Mouse (Mus musculus): ENCODE measurements at regions not wholly inside any gene's neighbourhood (a gene's known extent, or its start where the extent isn't known, plus 50 kb on each side); places are given as distances from the start of the nearest gene placed in this dataset.

DNA sequence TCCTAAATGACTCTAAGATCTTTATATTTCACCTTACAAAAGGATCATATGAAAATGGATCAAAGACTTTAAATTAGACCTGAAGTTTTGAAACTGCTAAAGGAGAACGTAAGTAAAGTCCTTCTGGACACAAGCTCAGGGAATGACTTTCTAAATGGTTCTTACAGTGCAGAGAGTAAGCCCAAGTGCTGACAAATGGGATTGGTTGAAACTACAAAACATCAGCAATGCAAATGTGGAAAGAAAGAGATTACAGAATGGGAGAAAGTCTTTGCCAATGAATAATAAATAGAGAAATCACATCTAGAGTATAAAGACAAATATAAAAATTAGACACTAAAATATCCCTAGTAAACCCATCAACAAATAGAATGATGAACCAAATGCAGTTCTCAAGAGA lies 263.9 kb downstream of the Atp10a start:
- no peak for DNase-seq (ENCODE audit: low spot score)

DNA sequence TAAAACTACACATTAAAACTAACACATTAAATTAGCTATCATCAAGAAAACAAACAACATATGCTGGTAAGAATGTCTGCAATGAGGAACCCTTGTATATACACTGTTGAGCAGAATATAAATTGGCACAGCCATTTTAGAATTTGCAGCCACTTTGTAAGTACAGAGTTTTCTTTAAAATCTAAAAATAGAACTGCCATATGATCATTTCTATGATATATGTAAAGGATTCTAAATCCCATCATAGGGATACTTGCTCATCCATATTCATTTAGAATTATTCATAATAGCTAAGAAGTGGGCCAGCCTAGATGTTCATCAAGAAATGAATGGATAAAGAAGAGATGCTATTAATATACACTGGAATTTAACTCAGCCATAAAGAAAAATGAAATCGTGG lies 264.3 kb downstream of the Atp10a start:
- DNase-seq (ENCODE audit: low spot score) = no peak

DNA sequence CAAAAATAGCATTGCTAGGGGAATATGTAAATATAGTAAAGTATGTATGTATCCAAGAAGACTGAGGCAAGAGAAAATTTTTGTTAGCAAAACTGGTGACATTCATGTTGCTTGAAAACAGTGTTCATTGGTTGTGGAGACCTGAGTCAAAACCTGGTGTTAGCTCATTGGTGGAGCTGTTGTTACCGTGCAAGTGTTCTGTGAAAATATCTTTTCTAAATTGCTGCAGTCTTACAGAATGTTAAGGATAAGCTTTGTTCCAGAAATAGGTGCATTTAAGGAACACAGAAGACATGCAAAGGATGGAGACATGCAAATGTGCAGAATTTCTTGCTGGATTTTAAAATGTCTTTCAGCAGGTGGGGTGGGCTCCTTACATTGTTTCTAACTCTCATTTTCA lies 269.0 kb downstream of the Atp10a start:
- DNase-seq (ENCODE audit: low spot score) = no peak

DNA sequence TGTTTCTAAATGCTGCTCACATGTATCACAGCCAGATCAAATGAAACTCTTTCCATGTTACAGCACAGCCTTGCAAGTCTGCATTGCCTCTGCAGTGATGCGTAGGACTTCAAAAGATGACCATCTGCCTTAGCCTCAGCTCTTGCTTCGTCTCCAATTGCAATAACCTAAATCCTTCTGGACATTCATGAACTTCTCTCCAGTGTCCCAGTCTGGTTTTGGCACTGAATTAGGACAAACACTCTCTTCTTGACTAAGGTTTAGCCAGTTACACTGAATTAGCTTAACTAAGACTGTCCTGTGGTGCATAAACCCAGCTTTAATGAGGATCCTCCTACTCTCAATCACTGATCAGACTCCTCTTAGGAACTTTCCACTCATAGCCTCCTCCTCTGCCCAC lies 269.4 kb downstream of the Atp10a start:
- DNase-seq (ENCODE audit: low spot score) = peak; percentile 7

DNA sequence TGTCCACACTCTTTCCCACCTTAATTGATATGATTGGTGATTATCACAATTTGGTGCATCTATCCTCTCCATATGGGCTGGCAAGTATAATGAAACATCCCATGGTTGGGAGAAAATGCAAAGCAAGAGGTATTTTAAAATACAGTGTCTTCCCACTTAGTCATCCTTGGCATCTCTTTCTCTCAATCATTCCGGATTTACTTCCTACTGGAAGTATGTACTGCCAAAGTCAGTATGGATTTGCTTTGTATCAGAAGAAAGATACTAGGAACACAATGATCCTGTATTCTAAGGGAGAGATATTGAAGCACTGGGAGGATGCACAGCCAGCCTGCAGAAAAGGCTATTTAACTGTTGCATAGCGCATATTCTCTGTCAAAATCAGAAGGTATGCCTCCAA lies 271.1 kb upstream of the Ube3a start:
- no peak for DNase-seq (ENCODE audit: low spot score)

DNA sequence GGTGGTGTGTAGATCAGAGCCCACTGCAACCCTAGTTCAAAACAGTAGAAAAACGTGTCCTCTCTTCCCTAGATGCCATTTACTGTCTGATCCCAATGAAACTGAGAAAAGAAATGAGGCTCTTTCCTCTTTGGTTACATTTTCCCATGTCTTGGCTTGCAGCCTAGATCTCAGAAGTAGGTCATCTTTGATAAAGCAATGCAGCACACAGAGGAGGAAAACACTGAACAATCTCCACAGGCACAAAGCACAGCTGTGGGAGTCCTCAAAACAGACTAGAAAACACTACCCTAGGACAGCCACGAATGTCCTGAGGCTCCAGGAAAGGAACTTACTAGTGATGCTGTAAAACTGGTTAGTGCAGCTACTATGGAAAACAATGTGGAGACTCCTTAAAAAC lies 221.4 kb upstream of the Ube3a start:
- DNase-seq (ENCODE audit: low spot score) = peak; percentile 17

DNA sequence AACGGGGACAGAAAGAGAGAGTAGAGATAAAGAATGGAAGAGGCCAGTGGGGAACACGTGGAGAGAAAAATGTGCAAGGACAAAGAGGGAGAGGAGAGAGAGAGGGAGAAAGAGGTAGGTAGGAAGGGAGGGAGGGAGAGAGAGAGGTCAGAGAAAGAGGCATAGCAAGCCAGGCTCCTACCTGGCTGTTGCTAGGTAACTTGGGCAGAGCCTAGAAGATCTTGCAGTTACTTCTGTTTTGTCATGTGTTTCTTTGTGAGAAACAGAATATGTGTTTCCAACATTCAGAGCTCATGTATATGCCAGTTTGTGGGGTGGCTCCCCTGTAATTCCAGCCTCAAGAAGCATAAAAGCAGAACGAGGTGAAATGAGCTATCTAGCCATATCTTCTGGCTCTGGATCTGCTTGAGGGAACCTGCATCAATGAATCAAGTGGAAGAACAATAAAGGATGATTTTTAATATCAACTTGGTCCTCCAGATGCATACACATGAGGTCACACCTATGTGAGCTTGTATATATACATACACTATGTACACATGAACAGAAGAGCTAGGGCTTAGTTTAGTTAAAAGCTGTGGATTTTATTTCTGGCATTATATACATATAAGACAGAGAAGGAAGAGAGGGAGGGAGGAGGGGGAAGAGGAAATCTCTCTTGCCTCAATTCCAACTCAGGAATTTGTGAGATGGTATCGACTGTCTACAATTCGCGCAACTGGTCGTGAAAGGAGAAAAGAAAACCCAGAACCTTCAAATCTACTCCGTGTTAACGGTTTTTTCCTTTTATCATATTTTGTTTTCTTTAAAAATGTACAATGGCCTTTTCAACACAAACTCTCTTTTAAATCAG lies 214.9 kb upstream of the Ube3a start:
- no peak for DNase-seq (ENCODE audit: low spot score)

DNA sequence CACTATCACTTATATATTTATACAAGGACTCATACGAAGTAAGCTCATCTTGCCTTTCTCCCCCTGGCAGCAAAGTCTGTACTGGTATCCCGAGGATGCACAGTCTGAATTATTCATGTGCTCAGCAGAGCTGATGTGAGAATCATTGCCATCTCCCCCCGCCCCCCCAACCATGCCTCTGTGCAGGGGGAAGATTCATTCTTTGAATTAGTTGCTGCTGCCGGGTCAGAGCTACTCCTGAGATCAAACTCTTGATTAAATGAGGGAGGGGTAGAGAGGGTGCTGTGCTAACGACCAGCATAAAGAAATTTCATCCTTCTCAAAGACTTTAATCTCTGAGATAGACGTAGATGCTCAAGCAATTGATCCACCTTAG lies 214.3 kb upstream of the Ube3a start:
- no peak for DNase-seq (ENCODE audit: low spot score)

DNA sequence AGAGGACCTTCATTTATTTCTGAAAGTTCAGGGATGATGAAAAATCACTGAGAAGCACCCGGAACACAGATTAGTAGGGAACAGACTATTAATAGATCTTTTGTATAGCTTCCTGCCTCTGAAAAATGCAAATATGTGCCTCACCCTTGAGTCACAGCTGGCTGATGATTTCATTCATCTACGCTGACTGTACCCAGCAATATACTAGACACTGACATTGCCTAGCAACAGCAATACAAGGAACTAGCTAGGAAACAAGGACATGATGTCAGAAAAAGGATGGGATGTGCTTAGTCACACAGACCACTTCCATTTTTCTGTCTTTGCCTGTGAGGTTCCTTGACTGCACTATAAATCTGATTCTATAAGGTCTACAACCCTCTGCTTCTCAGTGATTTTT lies 201.1 kb upstream of the Ube3a start:
- no peak for DNase-seq (ENCODE audit: low spot score)
